Mouse (Mus musculus): ENCODE measurements around the gene Tmprss2. TPM values are rescaled to one million over a fixed set of nuclear protein-coding genes. Genes with fewer than 3 reads are reported as not detected.
A peak's percentile ranks its signal among the peaks of the same experiment; 100 is the strongest.

Gene Tmprss2
- polyA plus RNA-seq, 1 experiment: not detected

DNA sequence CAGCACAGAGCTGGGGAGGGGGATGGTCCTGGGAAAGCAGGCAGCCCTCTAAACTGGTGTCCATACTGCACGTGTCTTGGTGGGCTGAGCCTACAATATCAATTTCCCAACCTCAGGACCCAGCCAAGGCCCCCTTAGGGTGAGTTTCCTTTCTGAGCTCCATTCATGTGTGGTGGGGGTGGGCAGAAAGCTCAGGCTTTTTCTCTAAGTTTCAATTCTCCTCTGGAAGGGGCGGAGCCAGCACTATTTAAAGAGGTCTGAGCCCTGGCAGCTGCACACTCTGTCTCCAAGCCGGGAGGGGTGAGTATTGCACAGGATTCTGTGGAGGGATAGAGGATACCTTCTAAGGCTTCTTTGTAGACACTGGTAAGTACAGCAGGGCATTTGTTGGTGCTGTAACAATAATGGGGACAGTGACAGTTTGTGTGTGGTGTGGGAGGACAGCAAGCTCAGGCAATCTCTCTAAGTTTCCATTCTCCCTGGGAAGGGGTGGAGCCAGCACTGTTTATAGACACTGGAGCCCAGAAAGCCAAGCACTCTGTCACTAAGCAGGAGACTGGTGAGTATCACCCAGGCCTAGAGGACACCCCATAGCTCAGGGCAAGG, 75.1 kb downstream of the Tmprss2 start:
- TF ChIP-seq POLR2A (IDR thresholded peaks at IDR 0.05; ENCODE audit: insufficient read depth, low read depth, low read length) (no peak), CTCF (IDR thresholded peaks at IDR 0.05; ENCODE audit: insufficient read depth, low read depth, low read length) (no peak)
- 0 out of 2 replicates have a peak overlapping the region, but pooled peaks have one; percentile 27 for H3K4me3 ChIP-seq (ENCODE audit: insufficient read depth, low read depth, low read length)
- peak overlapping the region; percentile 100 for H3K27ac ChIP-seq (ENCODE audit: insufficient read depth, low read depth, low read length)
- WGBS: 0% methylated on average over 3 of the region's 3 CpGs
- H3K4me1 ChIP-seq (ENCODE audit: control insufficient read depth, insufficient read depth, low read length): peaks cover 39% of the 10 kb centered on the region

DNA sequence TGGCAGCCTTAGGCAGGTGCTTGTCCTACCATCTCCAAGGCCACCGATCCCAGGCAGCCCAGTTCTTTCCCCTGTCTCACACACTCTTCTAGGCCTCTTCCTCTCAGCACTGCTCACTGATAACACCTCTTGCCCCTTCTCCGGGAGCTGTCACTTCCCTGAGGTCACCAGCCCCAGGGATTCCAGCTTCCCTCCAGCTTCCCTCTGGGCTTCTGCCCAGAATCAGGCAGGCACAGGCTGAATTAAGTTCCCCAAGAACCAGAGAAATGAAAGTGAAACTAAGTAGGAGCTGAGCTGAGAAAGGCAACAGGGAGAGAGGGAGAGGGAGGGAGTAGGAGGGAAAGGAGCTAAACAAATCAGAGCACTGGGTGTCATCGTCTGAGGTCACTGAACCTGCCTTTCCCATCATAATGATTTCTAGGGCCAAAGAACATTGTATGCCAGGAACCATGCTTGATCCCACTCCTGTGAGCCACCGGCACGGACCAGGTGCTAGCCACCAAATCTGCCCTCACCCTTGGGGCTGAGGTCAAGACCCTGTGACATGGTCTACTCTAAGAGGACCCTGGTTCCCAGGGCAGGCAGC, 76.0 kb downstream of the Tmprss2 start:
- peak overlapping the region; percentile 22 for H3K4me3 ChIP-seq (ENCODE audit: insufficient read depth, low read depth, low read length)
- whole genome bisulfite sequencing: 22% methylated on average over 5 of the region's 5 CpGs
- TF ChIP-seq CTCF (IDR thresholded peaks at IDR 0.05; ENCODE audit: insufficient read depth, low read depth, low read length) (no peak), POLR2A (IDR thresholded peaks at IDR 0.05; ENCODE audit: insufficient read depth, low read depth, low read length) (0 out of 2 replicates have a peak, but pooled peaks have one; percentile 35)

DNA sequence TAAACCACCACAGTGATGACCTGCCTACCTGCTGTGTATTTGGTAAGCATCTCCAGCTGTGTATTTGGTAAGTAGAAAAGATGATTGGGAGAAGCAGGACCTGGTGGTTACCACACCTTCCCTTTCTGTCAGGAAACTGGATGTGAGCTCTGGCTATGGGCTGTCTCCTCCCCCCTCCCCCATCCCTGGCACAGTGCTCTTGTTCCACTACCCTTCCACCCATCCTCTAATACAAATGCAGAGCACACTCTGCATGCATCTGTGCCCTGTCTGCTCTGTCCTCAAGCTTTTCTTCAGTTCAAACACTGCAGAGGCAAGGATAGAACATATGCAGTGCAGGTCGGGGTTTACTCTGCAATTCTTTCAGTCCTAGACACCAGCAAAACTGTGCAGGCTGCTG, 76.5 kb downstream of the Tmprss2 start:
- WGBS: 16% methylated on average over 1 of the region's 1 CpGs
- Histone ChIP-seq H3K27ac (ENCODE audit: insufficient read depth, low read depth, low read length) (peak overlapping the region; percentile 100), H3K4me1 (ENCODE audit: control insufficient read depth, insufficient read depth, low read length) (peaks cover 39% of the 10 kb centered on the region), H3K4me3 (ENCODE audit: insufficient read depth, low read depth, low read length) (peak overlapping the region; percentile 22; the same call in 1 of the 2 replicates)
- TF ChIP-seq POLR2A (IDR thresholded peaks at IDR 0.05; ENCODE audit: insufficient read depth, low read depth, low read length) (no peak), CTCF (IDR thresholded peaks at IDR 0.05; ENCODE audit: insufficient read depth, low read depth, low read length) (no peak)

More for the DNA sequence above, 76.0 kb downstream of the Tmprss2 start:
- H3K4me1 ChIP-seq (ENCODE audit: control insufficient read depth, insufficient read depth, low read length): peaks cover 39% of the 10 kb centered on the region
- peak overlapping the region; percentile 100 for H3K27ac ChIP-seq (ENCODE audit: insufficient read depth, low read depth, low read length)

DNA sequence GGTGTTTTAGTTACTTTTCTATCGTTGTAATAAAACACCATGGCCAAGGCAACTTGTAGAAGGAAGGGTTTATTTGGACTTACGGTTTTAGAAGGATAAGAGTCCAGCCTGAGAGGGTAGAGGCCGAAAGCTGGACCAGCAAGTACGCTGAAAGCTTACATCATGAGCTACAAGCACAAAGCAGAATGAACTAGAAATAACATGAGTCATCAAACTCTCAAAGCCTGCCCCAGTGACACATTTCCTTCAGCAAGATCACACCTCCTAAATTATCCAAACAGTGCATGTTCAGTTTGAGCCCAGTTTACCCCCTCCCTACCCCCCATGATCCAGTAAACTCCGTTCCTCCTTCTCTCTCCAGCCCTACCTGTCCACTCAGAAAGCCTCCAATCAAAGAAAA, 77.2 kb downstream of the Tmprss2 start:
- Histone ChIP-seq H3K27ac (ENCODE audit: insufficient read depth, low read depth, low read length) (peak overlapping the region; percentile 100; the same call in 1 of the 2 replicates), H3K4me3 (ENCODE audit: insufficient read depth, low read depth, low read length) (no peak overlapping the region), H3K4me1 (ENCODE audit: control insufficient read depth, insufficient read depth, low read length) (peaks cover 39% of the 10 kb centered on the region)
- TF ChIP-seq POLR2A (IDR thresholded peaks at IDR 0.05; ENCODE audit: insufficient read depth, low read depth, low read length): no peak
- no peak for TF ChIP-seq CTCF (IDR thresholded peaks at IDR 0.05; ENCODE audit: insufficient read depth, low read depth, low read length)
- 89% methylated on average over 5 of the region's 5 CpGs for WGBS

DNA sequence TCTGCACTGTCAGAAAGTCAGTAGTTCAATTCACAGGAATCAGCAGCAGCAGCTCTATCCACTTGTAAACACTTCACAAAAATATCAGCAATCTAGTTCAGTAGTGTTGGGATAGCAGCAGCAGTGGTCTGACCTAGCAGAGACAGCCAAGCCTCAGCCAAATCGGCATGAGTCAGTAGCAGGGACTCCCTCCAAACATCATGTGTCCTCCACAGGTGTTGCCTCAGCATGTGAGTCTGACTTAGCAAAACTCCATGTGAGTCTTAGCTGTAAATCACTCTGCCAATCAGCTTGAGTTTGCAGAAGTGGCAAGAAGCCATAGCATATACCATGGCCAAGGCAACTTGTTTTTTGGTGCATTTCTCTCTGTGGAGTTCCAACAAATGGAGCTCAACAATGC, 77.9 kb downstream of the Tmprss2 start:
- no peak for TF ChIP-seq CTCF (IDR thresholded peaks at IDR 0.05; ENCODE audit: insufficient read depth, low read depth, low read length)
- TF ChIP-seq POLR2A (IDR thresholded peaks at IDR 0.05; ENCODE audit: insufficient read depth, low read depth, low read length): no peak
- H3K4me3 ChIP-seq (ENCODE audit: insufficient read depth, low read depth, low read length): no peak overlapping the region
- H3K4me1 ChIP-seq (ENCODE audit: control insufficient read depth, insufficient read depth, low read length): peaks cover 39% of the 10 kb centered on the region
- 83% methylated on average over 1 of the region's 1 CpGs for WGBS
- H3K27ac ChIP-seq (ENCODE audit: insufficient read depth, low read depth, low read length): no peak overlapping the region

GRCm38 (mm10) chr16:97529241-97529640, 81.8 kb downstream of the Tmprss2 start:
- 91% methylated on average over 2 of the region's 2 CpGs for WGBS
- Histone ChIP-seq H3K27ac (ENCODE audit: insufficient read depth, low read depth, low read length) (no peak overlapping the region), H3K4me3 (ENCODE audit: insufficient read depth, low read depth, low read length) (no peak overlapping the region), H3K4me1 (ENCODE audit: control insufficient read depth, insufficient read depth, low read length) (peaks cover 6% of the 10 kb centered on the region)
- TF ChIP-seq CTCF (IDR thresholded peaks at IDR 0.05; ENCODE audit: insufficient read depth, low read depth, low read length) (no peak), POLR2A (IDR thresholded peaks at IDR 0.05; ENCODE audit: insufficient read depth, low read depth, low read length) (no peak)

- Histone ChIP-seq H3K4me3 (ENCODE audit: insufficient read depth, low read depth, low read length) (no peak overlapping the region), H3K4me1 (ENCODE audit: control insufficient read depth, insufficient read depth, low read length) (no peaks in the 10 kb centered on the region), H3K27ac (ENCODE audit: insufficient read depth, low read depth, low read length) (no peak overlapping the region)
- WGBS: 9% methylated on average over 1 of the region's 1 CpGs
- TF ChIP-seq CTCF (IDR thresholded peaks at IDR 0.05; ENCODE audit: insufficient read depth, low read depth, low read length): no peak
- TF ChIP-seq POLR2A (IDR thresholded peaks at IDR 0.05; ENCODE audit: insufficient read depth, low read depth, low read length): no peak
These were observed 88.0 kb downstream of the Tmprss2 start for GRCm38 (mm10) chr16:97523024-97523423.

DNA sequence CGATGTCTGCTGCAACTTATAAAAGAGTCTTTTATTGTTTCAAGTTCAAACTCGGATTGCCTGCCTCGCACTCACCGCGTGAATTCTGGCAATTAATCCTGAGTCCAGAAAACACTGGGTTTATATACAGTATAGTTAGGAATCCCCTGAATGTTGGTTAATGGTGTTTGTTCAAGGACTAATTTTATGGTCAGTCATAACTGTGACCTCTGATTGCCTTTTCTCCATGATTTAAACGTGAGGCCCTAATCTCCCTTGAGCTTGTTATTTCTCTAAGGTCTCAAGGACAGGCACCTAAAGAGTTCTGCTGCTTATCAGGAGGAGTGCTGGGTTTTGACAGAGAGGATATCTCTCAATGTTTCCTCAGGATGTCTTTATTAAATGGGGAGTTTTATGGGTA, 89.0 kb downstream of the Tmprss2 start:
- WGBS: 82% methylated on average over 6 of the region's 6 CpGs
- H3K4me3 ChIP-seq (ENCODE audit: insufficient read depth, low read depth, low read length): no peak overlapping the region

DNA sequence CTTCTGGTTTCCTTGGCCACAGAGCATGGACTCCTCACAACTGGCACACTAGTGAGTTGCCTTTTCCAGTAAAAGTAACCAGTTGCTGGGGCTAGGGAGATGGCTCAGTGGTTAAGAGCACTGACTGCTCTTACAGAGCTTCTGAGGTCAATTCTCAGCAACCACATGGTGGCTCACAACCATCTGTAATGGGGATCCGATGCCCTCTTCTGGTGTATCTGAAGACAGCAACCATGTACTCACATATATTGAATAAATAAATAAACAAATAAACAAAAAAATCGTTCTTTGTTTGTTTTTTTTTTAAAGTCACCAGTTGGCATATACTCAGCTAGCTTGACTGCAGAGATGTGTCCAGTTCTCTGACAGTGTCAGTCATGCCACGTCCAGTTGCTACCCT, 94.7 kb downstream of the Tmprss2 start:
- no peak overlapping the region for H3K4me3 ChIP-seq (ENCODE audit: insufficient read depth, low read depth, low read length)
- H3K4me1 ChIP-seq (ENCODE audit: control insufficient read depth, insufficient read depth, low read length): no peaks in the 10 kb centered on the region
- no peak overlapping the region for H3K27ac ChIP-seq (ENCODE audit: insufficient read depth, low read depth, low read length)
- TF ChIP-seq POLR2A (IDR thresholded peaks at IDR 0.05; ENCODE audit: insufficient read depth, low read depth, low read length) (no peak), CTCF (IDR thresholded peaks at IDR 0.05; ENCODE audit: insufficient read depth, low read depth, low read length) (no peak)
- 80% methylated on average over 3 of the region's 3 CpGs for WGBS

More for the DNA sequence above, 89.0 kb downstream of the Tmprss2 start:
- no peaks in the 10 kb centered on the region for H3K4me1 ChIP-seq (ENCODE audit: control insufficient read depth, insufficient read depth, low read length)
- TF ChIP-seq CTCF (IDR thresholded peaks at IDR 0.05; ENCODE audit: insufficient read depth, low read depth, low read length) (no peak), POLR2A (IDR thresholded peaks at IDR 0.05; ENCODE audit: insufficient read depth, low read depth, low read length) (no peak)
- H3K27ac ChIP-seq (ENCODE audit: insufficient read depth, low read depth, low read length): no peak overlapping the region

Other genes starting within 250 kb of the Tmprss2 start
- not detected in 2 replicates for gene Mx1, start 148.3 kb downstream of the Tmprss2 start, polyA plus RNA-seq (2012; ENCODE audit: insufficient read depth, insufficient read length, low replicate concordance, missing spikeins)
- gene Fam3b, start 96.4 kb downstream of the Tmprss2 start, polyA plus RNA-seq (2012; ENCODE audit: insufficient read depth, insufficient read length, low replicate concordance, missing spikeins): not detected in 2 replicates
- not detected in 2 replicates for gene Ripk4, start 152.6 kb upstream of the Tmprss2 start, polyA plus RNA-seq (2012; ENCODE audit: insufficient read depth, insufficient read length, low replicate concordance, missing spikeins)
- gene Prdm15, start 240.7 kb upstream of the Tmprss2 start, polyA plus RNA-seq (2012; ENCODE audit: insufficient read depth, insufficient read length, low replicate concordance, missing spikeins): not detected in 2 replicates